Mouse (Mus musculus) monocyte, adult 5-6 weeks (primary cell): Measurements from ENCODE around the gene Prdm1. TPM values are rescaled to one million over a fixed set of nuclear protein-coding genes. Genes with fewer than 3 reads are reported as not detected.
A peak's percentile ranks its signal among the peaks of the same experiment; 100 is the strongest.

Experiments used
- ATAC-seq: fragments of 153-309, 156-312 bp; replicated peaks from 2 replicates; pipeline ENCODE4 v1.8.0; 2017; ENCODE audit warnings: mild to moderate bottlenecking; ENCODE audit not compliant: low TSS enrichment, insufficient number of reproducible peaks, severe bottlenecking, poor library complexity, low FRiP score
- total RNA-seq: library from RNA; stranded (forward); fragments of 200-1000, 200-491, 200-594 nt; gene quantifications from 3 replicates; pipeline ENCODE4 v1.2.3, GENCODE M21; 2017

Gene Prdm1
- 17.3 to 47.1 TPM (median 17.5 TPM) in 3 replicates for total RNA-seq

- no peak for ATAC-seq
These were observed at the start of gene Prdm1 for GRCm38 (mm10) chr10:44528291-44529082. Gene Prdm1 (minus strand): TSS chr10:44528501.

GRCm38 (mm10) chr10:44565971-44566370 is 37.7 kb upstream of the Prdm1 start:
- ATAC-seq = no peak

- no peak for ATAC-seq
These were observed 36.8 kb upstream of the Prdm1 start for GRCm38 (mm10) chr10:44565109-44565508.

GRCm38 (mm10) chr10:44556845-44557244 is 28.5 kb upstream of the Prdm1 start:
- no peak for ATAC-seq

- ATAC-seq = no peak
These were observed 27.0 kb upstream of the Prdm1 start for GRCm38 (mm10) chr10:44555317-44555716.

- no peak for ATAC-seq
These were observed 25.3 kb upstream of the Prdm1 start for GRCm38 (mm10) chr10:44553648-44554047.

GRCm38 (mm10) chr10:44539033-44539578 is 10.8 kb upstream of the Prdm1 start:
- ATAC-seq = peak; percentile 87

- ATAC-seq = no peak
These were observed 9.8 kb upstream of the Prdm1 start for GRCm38 (mm10) chr10:44538137-44538536.

GRCm38 (mm10) chr10:44530067-44530360 is 1.7 kb upstream of the Prdm1 start:
- ATAC-seq = no peak

GRCm38 (mm10) chr10:44529218-44530066 is 1.1 kb upstream of the Prdm1 start:
- peak; percentile 88 for ATAC-seq

- ATAC-seq = no peak
These were observed 650 bp downstream of the Prdm1 start for GRCm38 (mm10) chr10:44527651-44528050.

- peak; percentile 38 for ATAC-seq
These were observed 1.3 kb downstream of the Prdm1 start for GRCm38 (mm10) chr10:44526751-44527591.

GRCm38 (mm10) chr10:44520189-44520588 is 8.1 kb downstream of the Prdm1 start:
- ATAC-seq = no peak

GRCm38 (mm10) chr10:44518631-44519030 is 9.7 kb downstream of the Prdm1 start:
- no peak for ATAC-seq

- ATAC-seq = no peak
These were observed 15.2 kb downstream of the Prdm1 start for GRCm38 (mm10) chr10:44513108-44513507.

- no peak for ATAC-seq
These were observed 17.3 kb downstream of the Prdm1 start for GRCm38 (mm10) chr10:44511029-44511428.

- no peak for ATAC-seq
These were observed 19.7 kb downstream of the Prdm1 start for GRCm38 (mm10) chr10:44508649-44509048.

- ATAC-seq = no peak
These were observed 20.3 kb downstream of the Prdm1 start for GRCm38 (mm10) chr10:44507984-44508383.

- no peak for ATAC-seq
These were observed 25.4 kb downstream of the Prdm1 start for GRCm38 (mm10) chr10:44502891-44503290.
